Mouse (Mus musculus) small intestine, adult 2 months (tissue): ENCODE results near the gene Foxp1.

Source experiments
- CTCF ChIP-seq: fragments of 200-500 bp; IDR thresholded peaks from 2 replicates; pipeline ENCODE4 v1.5.1; 2012; ENCODE audit warnings: low read depth, mild to moderate bottlenecking, control low read depth, inconsistent platforms, low read length, moderate library complexity, mixed read lengths; ENCODE audit not compliant: insufficient replicate concordance, insufficient read length; ENCODE audit errors: extremely low read depth
- POLR2A ChIP-seq: fragments of 200-500 bp; IDR thresholded peaks from 2 replicates; pipeline ENCODE4 v1.6.1; 2012; ENCODE audit warnings: low read depth, mild to moderate bottlenecking, control low read depth, inconsistent platforms, low read length, moderate library complexity

- TF ChIP-seq CTCF (no peak), POLR2A (peak; percentile 48; the same call in 1 of the 2 replicates)
Observed at GRCm38 (mm10) chr6:99521038-99521640, 1.4 kb downstream of the Foxp1 start.
